Mouse (Mus musculus): ENCODE results near the gene Vmn1r22.
"Not testable (repeated sequence)": the region's sequence is repeated elsewhere in the genome, so short reads cannot be mapped to it uniquely, and the experiment has no call there.

Vmn1r22 gene

DNA sequence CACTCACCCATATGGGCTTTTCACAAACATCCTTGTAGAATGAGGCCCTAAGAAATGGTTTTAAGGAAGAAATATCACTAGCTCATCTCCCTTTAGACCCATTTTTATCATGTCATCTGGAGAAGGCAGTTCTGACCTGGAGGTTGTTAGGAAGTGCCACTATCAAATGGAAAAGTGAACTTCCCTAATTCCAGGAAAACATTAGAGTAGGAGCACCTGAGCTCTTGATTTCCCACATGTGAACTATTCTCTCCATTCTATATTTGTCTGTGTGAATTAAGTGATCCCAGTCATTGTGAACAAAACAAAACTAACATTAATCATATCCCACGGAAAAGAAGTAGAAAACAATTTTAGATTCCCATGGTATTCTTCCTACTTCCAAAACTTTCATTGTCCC is at the start of gene Vmn1r22:
Gene Vmn1r22, minus strand, starts transcription at position 101 of the 400 bp plus-strand sequence.
- no peak for DNase-seq (ENCODE audit: low spot score in 2 of 2)

DNA sequence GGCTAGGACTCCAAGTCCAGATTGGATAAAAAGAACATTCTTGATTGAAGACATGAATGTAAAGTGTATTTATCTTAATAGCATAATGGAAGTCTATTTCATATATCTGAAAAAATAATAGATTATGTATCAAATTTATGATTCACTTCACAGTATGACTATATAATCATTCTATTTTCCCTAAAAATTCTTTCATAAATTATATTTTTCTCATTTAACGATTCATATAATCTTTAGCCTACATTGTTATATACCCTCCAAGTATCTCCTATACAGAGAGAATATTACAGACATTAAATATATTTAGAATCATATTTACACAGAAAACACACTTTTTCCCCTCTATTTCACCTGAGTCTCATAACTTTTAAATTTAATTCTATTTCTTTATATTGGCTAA is 18.9 kb upstream of the Vmn1r22 start, which contains the start of gene Vmn1r23:
Gene Vmn1r23, minus strand, starts transcription at position 101 of the 400 bp plus-strand sequence.
- DNase-seq (ENCODE audit: low spot score in 2 of 2): no peak

DNA sequence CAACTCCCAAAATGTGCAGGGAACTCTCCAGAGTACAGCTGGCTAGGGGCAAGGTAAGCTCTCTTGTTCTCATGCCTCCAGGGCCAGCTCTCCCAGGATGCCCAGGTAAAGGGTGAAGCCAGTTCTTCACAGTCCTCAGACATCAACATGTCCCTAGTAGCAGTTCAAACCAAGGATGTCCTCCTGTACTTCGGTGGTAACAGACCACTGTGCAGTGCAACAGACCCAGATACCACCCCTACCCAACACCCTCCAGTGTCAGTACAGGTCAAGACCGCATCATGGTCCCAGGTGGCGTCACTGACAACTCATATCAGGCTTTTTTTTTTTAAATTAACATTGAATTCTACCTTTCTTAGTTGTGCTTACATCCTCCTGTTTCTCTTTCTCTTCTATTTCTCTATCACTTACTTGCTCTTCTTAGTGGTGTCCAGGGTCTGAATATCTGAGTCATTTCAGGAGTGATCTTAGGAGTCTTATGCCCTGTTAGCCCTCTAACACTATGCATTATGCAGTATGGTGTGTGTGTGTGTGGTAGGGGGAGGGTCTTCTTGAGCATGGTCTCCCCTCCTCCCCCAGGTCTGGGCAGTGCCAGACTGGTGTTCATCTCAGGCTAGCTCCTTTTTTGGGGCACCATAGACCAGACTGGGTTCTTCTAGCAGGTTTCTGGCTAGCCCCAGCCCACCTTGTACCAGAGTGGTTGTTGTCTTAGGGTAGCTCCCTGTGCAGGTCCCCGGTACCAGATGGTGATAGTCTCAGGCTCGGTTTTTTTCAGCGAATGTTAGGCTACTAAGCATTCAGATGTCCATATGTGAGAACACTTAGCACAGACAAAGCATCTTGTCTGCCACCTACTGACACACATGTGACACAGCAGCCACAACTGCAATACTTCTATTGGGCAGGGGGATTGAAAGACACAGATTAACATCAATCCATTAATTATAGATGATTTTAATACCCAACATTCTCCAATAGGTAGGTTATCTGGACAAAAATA is 48.5 kb downstream of the Vmn1r22 start:
- DNase-seq (ENCODE audit: low spot score in 2 of 2): peak; percentile 41 to 44

DNA sequence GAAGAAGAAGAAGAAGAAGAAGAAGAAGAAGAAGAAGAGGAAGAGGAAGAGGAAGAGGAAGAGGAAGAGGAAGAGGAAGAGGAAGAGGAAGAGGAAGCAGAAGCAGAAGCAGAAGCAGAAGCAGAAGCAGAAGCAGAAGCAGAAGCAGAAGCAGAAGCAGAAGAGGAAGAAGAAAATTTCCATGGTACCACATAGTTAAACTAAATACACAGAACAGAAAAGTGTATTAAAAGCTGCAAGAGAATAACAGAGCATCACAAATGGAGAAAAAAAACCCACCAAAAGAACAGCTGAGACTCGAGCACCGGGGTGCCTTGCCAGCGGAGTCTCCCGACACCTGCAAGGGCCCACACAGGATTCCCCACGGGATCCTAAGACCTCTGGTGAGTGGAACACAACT is 56.7 kb downstream of the Vmn1r22 start:
- not testable (repeated sequence) for DNase-seq (ENCODE audit: low spot score in 2 of 2)

DNA sequence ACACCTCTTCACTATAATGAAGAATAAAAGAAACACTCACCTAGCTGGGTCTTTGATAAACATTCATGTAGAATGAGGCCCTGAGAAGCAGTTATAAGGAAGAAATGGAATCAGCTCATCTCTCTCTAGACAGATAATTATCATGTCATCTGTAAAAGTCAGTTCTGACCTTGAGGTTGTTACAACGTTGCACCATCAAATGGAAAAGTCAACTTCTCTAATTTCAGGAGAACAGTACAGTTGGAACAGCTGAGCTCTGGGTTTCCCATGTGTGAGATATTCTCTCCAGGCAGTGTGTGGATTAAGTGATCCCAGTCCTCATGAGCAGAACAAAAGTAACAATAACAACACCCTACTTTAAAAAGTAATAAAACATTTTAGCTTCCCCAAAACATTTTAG is 57.5 kb downstream of the Vmn1r22 start, which contains the start of gene Vmn1r21:
Gene Vmn1r21, minus strand, starts transcription at position 58 of the 400 bp plus-strand sequence.
- DNase-seq (ENCODE audit: low spot score in 2 of 2): no peak

Data from spleen, postnatal 10 days (tissue).